Mouse (Mus musculus) CH12.LX (cell line): Measurements from ENCODE around the gene Ccdc159. TPM values are rescaled to one million over a fixed set of nuclear protein-coding genes. Genes with fewer than 3 reads are reported as not detected.

Experiments used
- DNase-seq: peaks from one replicate; pipeline ENCODE4 v3.0.0-alpha.2; 2013; ENCODE audit errors: extremely low read depth
- H3K27ac ChIP-seq: 2 replicates; pipeline ENCODE4 v1.5.1; 2012; ENCODE audit warnings: low read depth, mild to moderate bottlenecking, control low read depth, moderate library complexity; ENCODE audit not compliant: insufficient read depth
- H3K27me3 ChIP-seq: replicated peaks from 2 replicates; pipeline ENCODE3; 2012; ENCODE audit warnings: inconsistent platforms
- H3K36me3 ChIP-seq, 2 experiments: replicated peaks in 1 of 2; 2 replicates each; pipeline versions ENCODE3 to v1.6.1; 2012; ENCODE audit warnings: inconsistent platforms in 1 of 2, low read length in 1 of 2, mild to moderate bottlenecking in 1 of 2, mixed read lengths in 1 of 2, moderate library complexity in 1 of 2; ENCODE audit not compliant: control insufficient read depth in 1 of 2, insufficient read depth in 1 of 2
- H3K4me1 ChIP-seq, 2 experiments: 2 replicates each; pipeline ENCODE4 v1.6.1; 2012; ENCODE audit warnings: inconsistent platforms in 1 of 2, moderate library complexity in 1 of 2; ENCODE audit not compliant: insufficient read depth in 2 of 2, control insufficient read depth in 1 of 2
- H3K4me2 ChIP-seq: 2 replicates; pipeline ENCODE4 v1.6.1; 2012; ENCODE audit warnings: low read depth, mild to moderate bottlenecking, control low read depth; ENCODE audit not compliant: poor library complexity, insufficient read depth, severe bottlenecking
- H3K4me3 ChIP-seq, 3 experiments: fragments of 150-350 bp in 1 of 3; sonication (generic) in 1 of 3; replicated peaks in 1 of 3; 2 replicates each; pipeline versions ENCODE3 to v1.5.1; 2011 to 2012; ENCODE audit warnings: low read depth in 2 of 3, low read length in 2 of 3, mild to moderate bottlenecking in 2 of 3, moderate library complexity in 2 of 3, control low read depth in 1 of 3, improper control_type of control experiment in 1 of 3, inconsistent platforms in 1 of 3, mixed read lengths in 1 of 3; ENCODE audit not compliant: poor library complexity in 1 of 3
- H3K79me2 ChIP-seq: replicated peaks from 2 replicates; pipeline ENCODE4 v1.6.1; 2012; ENCODE audit warnings: mild to moderate bottlenecking, moderate library complexity; ENCODE audit not compliant: control insufficient read depth, poor library complexity, insufficient read depth, severe bottlenecking; ENCODE audit errors: extremely low read depth
- H3K9ac ChIP-seq: 2 replicates; pipeline ENCODE4 v1.6.1; 2012; ENCODE audit warnings: low read depth, mild to moderate bottlenecking, control low read depth, moderate library complexity; ENCODE audit not compliant: insufficient read depth
- H3K9me3 ChIP-seq: replicated peaks from 2 replicates; pipeline ENCODE3; 2012; ENCODE audit warnings: low read length, inconsistent platforms, mixed read lengths
- CHD2 ChIP-seq: IDR thresholded peaks from 2 replicates; pipeline ENCODE4 v1.6.1; 2011; ENCODE audit warnings: low read length, improper control_type of control experiment
- CTCF ChIP-seq, 2 experiments: IDR thresholded peaks in 1 of 2; conservative IDR thresholded peaks in 1 of 2; 2 replicates each; pipeline ENCODE4 v1.5.1; 2011 to 2012; ENCODE audit warnings: low read depth in 2 of 2, low read length in 2 of 2, improper control_type of control experiment in 1 of 2, inconsistent platforms in 1 of 2, mild to moderate bottlenecking in 1 of 2, moderate library complexity in 1 of 2
- E2F4 ChIP-seq: IDR thresholded peaks from 2 replicates; pipeline ENCODE4 v1.6.1; 2011; ENCODE audit warnings: low read depth, low read length, improper control_type of control experiment; ENCODE audit not compliant: insufficient replicate concordance
- ELF1 ChIP-seq: IDR thresholded peaks from 2 replicates; pipeline ENCODE4 v1.6.1; 2014; ENCODE audit warnings: low read depth, mild to moderate bottlenecking, inconsistent platforms, low read length, improper control_type of control experiment
- EP300 ChIP-seq: IDR thresholded peaks from 2 replicates; pipeline ENCODE4 v1.6.1; 2011; ENCODE audit warnings: low read length, improper control_type of control experiment
- GABPA ChIP-seq: IDR thresholded peaks from 2 replicates; pipeline ENCODE4 v1.6.1; 2012; ENCODE audit warnings: low read depth, low read length, improper control_type of control experiment, inconsistent platforms; ENCODE audit not compliant: insufficient replicate concordance
- HCFC1 ChIP-seq: IDR thresholded peaks from 2 replicates; pipeline ENCODE4 v1.6.1; 2012; ENCODE audit warnings: low read depth, mild to moderate bottlenecking, inconsistent platforms, low read length, improper control_type of control experiment
- MAFK ChIP-seq: IDR thresholded peaks from 2 replicates; pipeline ENCODE4 v1.6.1; 2011; ENCODE audit warnings: low read length, improper control_type of control experiment; ENCODE audit not compliant: insufficient replicate concordance
- MAX ChIP-seq: IDR thresholded peaks from 2 replicates; pipeline ENCODE4 v1.6.1; 2011; ENCODE audit warnings: low read length, improper control_type of control experiment
- MEF2A ChIP-seq: IDR thresholded peaks from 2 replicates; pipeline ENCODE4 v1.6.1; 2014; ENCODE audit warnings: low read depth, mild to moderate bottlenecking, inconsistent platforms, low read length, improper control_type of control experiment, borderline replicate concordance
- MXI1 ChIP-seq: IDR thresholded peaks from 2 replicates; pipeline ENCODE4 v1.6.1; 2011; ENCODE audit warnings: mild to moderate bottlenecking, low read depth, low read length, improper control_type of control experiment
- POLR2AphosphoS2 ChIP-seq: IDR thresholded peaks from 2 replicates; pipeline ENCODE4 v1.6.1; 2011; ENCODE audit warnings: low read depth, low read length, improper control_type of control experiment
- RAD21 ChIP-seq: IDR thresholded peaks from 2 replicates; pipeline ENCODE4 v1.6.1; 2011; ENCODE audit warnings: low read depth, mild to moderate bottlenecking, low read length, improper control_type of control experiment, moderate library complexity
- RCOR1 ChIP-seq: conservative IDR thresholded peaks from 2 replicates; pipeline ENCODE4 v1.6.1; 2012; ENCODE audit warnings: low read depth, mild to moderate bottlenecking, inconsistent platforms, low read length, improper control_type of control experiment
- SMC3 ChIP-seq: IDR thresholded peaks from 2 replicates; pipeline ENCODE4 v1.6.1; 2011; ENCODE audit warnings: low read depth, low read length, improper control_type of control experiment
- TCF12 ChIP-seq: IDR thresholded peaks from 2 replicates; pipeline ENCODE4 v1.6.1; 2014; ENCODE audit warnings: low read depth, mild to moderate bottlenecking, inconsistent platforms, low read length, improper control_type of control experiment
- USF1 ChIP-seq: IDR thresholded peaks from 2 replicates; pipeline ENCODE4 v1.6.1; 2014; ENCODE audit warnings: low read depth, mild to moderate bottlenecking, inconsistent platforms, low read length, improper control_type of control experiment
- USF2 ChIP-seq: conservative IDR thresholded peaks from 2 replicates; pipeline ENCODE4 v1.6.1; 2011; ENCODE audit warnings: low read depth, low read length, improper control_type of control experiment
- ZC3H11A ChIP-seq: IDR thresholded peaks from 2 replicates; pipeline ENCODE4 v1.6.1; 2012; ENCODE audit warnings: low read depth, mild to moderate bottlenecking, inconsistent platforms, low read length, improper control_type of control experiment
- ZKSCAN1 ChIP-seq: IDR thresholded peaks from 2 replicates; pipeline ENCODE4 v1.6.1; 2012; ENCODE audit warnings: low read depth, inconsistent platforms, low read length, improper control_type of control experiment, borderline replicate concordance
- ZMIZ1 ChIP-seq: IDR thresholded peaks from 2 replicates; pipeline ENCODE4 v1.6.1; 2012; ENCODE audit warnings: low read depth, mild to moderate bottlenecking, inconsistent platforms, low read length, improper control_type of control experiment
- dilution Hi-C: fragments of 300-500 bp; cut with MboI; formaldehyde crosslinking; loops from 2 replicates; pipeline ENCODE4 v1.14.3; 2020; ENCODE audit warnings: low sequenced_read_pairs; ENCODE audit not compliant: extremely low pct_unique_long_range_greater_than_20kb, extremely low pct_ligation_motif_present
- in situ Hi-C: fragments of 300-500 bp; cut with MboI; formaldehyde crosslinking; loops from 3 replicates; pipeline ENCODE4 v1.14.3; 2019; ENCODE audit warnings: low sequenced_read_pairs, low pct_ligation_motif_present, low pct_unique_long_range_greater_than_20kb, mixed read lengths
- polyA plus RNA-seq: library from polyadenylated mRNA; unstranded; fragments of >175 nt; gene quantifications from 2 replicates; pipeline ENCODE4 v1.2.1, GENCODE M21; 2012; ENCODE audit warnings: low read depth; ENCODE audit not compliant: insufficient read length
- total RNA-seq, 2 experiments: library from RNA; depleted of rRNA; stranded (reverse); fragments of 300-350 nt in 1 of 2; fragments of >200 nt in 1 of 2; gene quantifications; 2 replicates each; pipeline ENCODE4 v1.2.3; 2012 to 2014

Ccdc159 gene
- total and polyA plus RNA-seq, 3 experiments: not detected

DNA sequence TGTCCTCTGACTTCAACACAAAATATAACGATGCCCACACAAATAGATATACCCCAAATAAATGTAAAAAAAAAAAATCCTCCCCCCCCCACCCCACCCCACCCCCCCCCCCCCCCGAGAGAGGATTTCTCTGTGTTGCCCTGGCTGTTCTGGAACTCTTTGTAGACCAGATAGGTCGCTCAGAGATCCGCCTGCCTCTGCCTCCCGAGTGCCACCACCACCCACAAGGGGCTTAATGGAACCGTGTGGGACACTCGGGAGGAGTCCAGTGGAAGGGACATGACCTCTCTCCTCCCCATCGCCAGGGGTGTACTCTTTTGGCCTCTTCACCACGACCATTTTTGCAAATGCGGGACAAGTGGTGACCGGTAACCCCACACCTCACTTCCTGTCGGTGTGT is 15.8 kb downstream of the Ccdc159 start:
- no peak overlapping the region for H3K4me3 ChIP-seq
- no peak overlapping the region for H3K9ac ChIP-seq
- H3K4me2 ChIP-seq: no peak overlapping the region
- in situ Hi-C loops (no loop called here), dilution Hi-C loops (no loop called here)
- H3K27me3 ChIP-seq: peaks cover 58% of the 10 kb centered on the region
- H3K4me1 ChIP-seq: peaks cover 0 to 5% of the 10 kb centered on the region in 2 experiments; a peak in 1 of 4 replicates
- DNase-seq: no peak
- peaks cover 7% of the 10 kb centered on the region for H3K9me3 ChIP-seq
- no peaks in the 10 kb centered on the region for H3K36me3 ChIP-seq
- TF ChIP-seq MEF2A (no peak), ELF1 (no peak), EP300 (no peak)
- H3K27ac ChIP-seq: no peak overlapping the region
- H3K79me2 ChIP-seq: no peaks in the 10 kb centered on the region

DNA sequence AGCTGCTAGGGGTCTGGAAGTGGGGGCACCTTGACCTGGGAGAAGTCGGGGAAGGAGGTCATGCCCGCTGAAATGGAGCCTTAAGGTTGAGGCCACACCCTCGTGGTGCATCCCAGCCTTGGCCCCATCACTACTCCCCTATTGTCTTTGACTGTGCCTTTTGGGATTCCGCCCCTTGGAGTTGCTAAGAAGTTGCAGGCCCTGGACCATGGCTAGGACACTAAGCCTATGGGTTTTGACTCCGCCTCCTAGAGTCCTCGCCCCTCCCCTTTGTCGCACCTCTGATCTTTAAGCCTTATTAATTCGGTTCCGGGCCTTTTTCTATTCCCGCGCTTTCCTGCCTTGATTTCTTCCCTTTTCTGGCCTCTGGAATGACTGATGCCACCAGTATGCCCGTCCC is 16.4 kb downstream of the Ccdc159 start:
- no peak overlapping the region for H3K4me3 ChIP-seq
- H3K4me1 ChIP-seq: peaks cover 0 to 5% of the 10 kb centered on the region in 2 experiments; a peak in 1 of 4 replicates
- H3K9me3 ChIP-seq: peaks cover 7% of the 10 kb centered on the region
- no peak overlapping the region for H3K9ac ChIP-seq
- in situ Hi-C loops (no loop called here), dilution Hi-C loops (no loop called here)
- no peak for DNase-seq
- no peaks in the 10 kb centered on the region for H3K36me3 ChIP-seq
- TF ChIP-seq MAX (no peak), ZKSCAN1 (no peak), MAFK (no peak)
- no peaks in the 10 kb centered on the region for H3K79me2 ChIP-seq
- H3K4me2 ChIP-seq: no peak overlapping the region
- no peak overlapping the region for H3K27ac ChIP-seq
- peaks cover 59% of the 10 kb centered on the region for H3K27me3 ChIP-seq

DNA sequence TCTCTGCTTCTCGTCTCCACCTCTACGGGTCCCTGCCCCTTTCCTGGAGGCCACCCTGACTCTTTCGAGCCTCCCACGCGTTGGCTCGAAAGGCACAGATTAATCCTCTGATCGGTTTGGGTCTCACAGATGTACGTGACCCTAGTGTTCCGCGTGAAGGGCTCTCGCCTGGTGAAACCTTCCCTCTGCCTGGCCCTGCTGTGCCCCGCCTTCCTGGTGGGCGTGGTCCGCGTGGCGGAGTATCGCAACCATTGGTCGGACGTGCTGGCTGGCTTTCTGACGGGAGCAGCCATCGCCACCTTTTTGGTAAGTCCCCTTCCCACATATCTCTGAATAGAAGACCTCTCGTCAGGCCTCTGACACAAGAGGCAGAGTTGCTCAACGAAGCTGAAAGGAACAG is 17.0 kb downstream of the Ccdc159 start:
- no peak overlapping the region for H3K4me2 ChIP-seq

More for the DNA sequence above, 17.0 kb downstream of the Ccdc159 start:
- H3K4me1 ChIP-seq: peaks cover 0 to 5% of the 10 kb centered on the region in 2 experiments; a peak in 1 of 4 replicates
- dilution Hi-C loops (no loop called here), in situ Hi-C loops (no loop called here)
- TF ChIP-seq USF2: no peak
- TF ChIP-seq MXI1: no peak
- TF ChIP-seq SMC3: no peak
- no peak for TF ChIP-seq ZMIZ1
- TF ChIP-seq MAX: no peak
- TF ChIP-seq CTCF (conservative IDR thresholded peaks at IDR 0.05 in 1 of 2, IDR thresholded peaks at IDR 0.05 in 1 of 2; ENCODE audit: low read depth in 2 of 2, low read length in 2 of 2): no peak
- no peak for TF ChIP-seq E2F4
- TF ChIP-seq ELF1: no peak
- TF ChIP-seq EP300: no peak
- no peak for TF ChIP-seq POLR2AphosphoS2
- TF ChIP-seq CHD2: no peak
- TF ChIP-seq MEF2A: no peak
- TF ChIP-seq GABPA: no peak
- no peak for TF ChIP-seq HCFC1
- no peak for TF ChIP-seq RCOR1
- TF ChIP-seq TCF12: no peak
- no peak for TF ChIP-seq USF1
- TF ChIP-seq RAD21: no peak
- TF ChIP-seq ZC3H11A: no peak
- no peak overlapping the region for H3K9ac ChIP-seq
- no peaks in the 10 kb centered on the region for H3K79me2 ChIP-seq
- H3K36me3 ChIP-seq: no peaks in the 10 kb centered on the region
- H3K27ac ChIP-seq: no peak overlapping the region
- no peak for DNase-seq
- H3K9me3 ChIP-seq: peaks cover 7% of the 10 kb centered on the region
- no peak overlapping the region for H3K4me3 ChIP-seq
- peaks cover 56% of the 10 kb centered on the region for H3K27me3 ChIP-seq
